Mouse (Mus musculus) bone marrow, adult 2 months (tissue): Measurements from ENCODE around the gene Mical3.

ENCODE experiments used
- CTCF ChIP-seq: fragments of 200-500 bp; IDR thresholded peaks from 2 replicates; pipeline ENCODE4 v1.5.1; 2011; ENCODE audit warnings: low read length, control low read depth; ENCODE audit not compliant: control insufficient read depth, insufficient read depth
- POLR2A ChIP-seq: fragments of 200-500 bp; IDR thresholded peaks from 2 replicates; pipeline ENCODE4 v1.6.1; 2011; ENCODE audit warnings: low read depth, mild to moderate bottlenecking, control low read depth, low read length, borderline replicate concordance; ENCODE audit not compliant: control insufficient read depth

DNA sequence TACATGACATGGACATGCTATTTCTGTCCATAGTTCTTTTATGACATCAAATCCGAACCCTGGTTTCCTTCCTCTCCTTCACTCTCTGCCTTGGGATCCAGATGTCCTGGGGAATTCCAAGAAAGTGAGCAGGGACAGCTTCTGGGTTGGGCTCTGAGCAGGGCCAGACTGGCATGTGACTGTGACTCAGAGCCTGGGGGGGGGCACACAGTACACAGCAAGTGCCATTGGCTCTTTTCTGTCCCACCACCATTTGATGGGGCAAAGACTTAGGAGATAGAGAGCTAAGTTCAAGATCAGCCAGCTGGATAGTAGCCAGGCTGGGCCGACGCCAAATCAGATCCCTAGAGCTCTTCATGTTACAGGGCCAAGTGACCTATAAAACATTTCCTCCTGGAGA, 203.0 kb downstream of the Mical3 start:
- TF ChIP-seq CTCF: no peak
- no peak for TF ChIP-seq POLR2A
